Mouse (Mus musculus): ENCODE data around the gene Tdpoz2. TPM values are rescaled to one million over a fixed set of nuclear protein-coding genes. Genes with fewer than 3 reads are reported as not detected.
"Not testable (repeated sequence)": the region's sequence is repeated elsewhere in the genome, so short reads cannot be mapped to it uniquely, and the experiment has no call there.

The Tdpoz2 gene
- not detected in 2 replicates for polyA plus RNA-seq (2016; fragmentation: Nextera tagmentation; extraction: Ambion mirVana)

- Histone ChIP-seq H3K4me1 (replicated peaks) (no peaks in the 10 kb centered on the region), H3K27me3 (ENCODE audit: insufficient read depth, poor library complexity, severe bottlenecking) (no peaks in the 10 kb centered on the region), H3K9me3 (no peaks in the 10 kb centered on the region), H3K4me3 (no peak within 1 kb of the TSS), H3K27ac (no peak within 1 kb of the TSS), H3K36me3 (no peaks in the 10 kb centered on the region)
- 81% methylated on average over 3 of the region's 3 CpGs for WGBS
- DNase-seq (ENCODE audit: low spot score), result no peak
These were observed at the start of gene Tdpoz2 for GRCm38 (mm10) chr3:93652586-93652985. TSS of gene Tdpoz2 (minus strand) at chr3:93652686.

GRCm38 (mm10) chr3:93692970-93693369, 40.5 kb upstream of the Tdpoz2 start, which contains the start of gene Gm37596:
TSS of gene Gm37596 (minus strand) at chr3:93693070.
- H3K9me3 ChIP-seq; H3K4me3 ChIP-seq; DNase-seq (ENCODE audit: low spot score); H3K27me3 ChIP-seq (ENCODE audit: insufficient read depth, poor library complexity, severe bottlenecking); H3K36me3 ChIP-seq; H3K4me1 ChIP-seq (replicated peaks); H3K27ac ChIP-seq: not testable (repeated sequence)
- 70% methylated on average over 1 of the region's 2 CpGs for WGBS

GRCm38 (mm10) chr3:93676210-93676609, 23.7 kb upstream of the Tdpoz2 start, which contains the start of gene Tdpoz1:
TSS of gene Tdpoz1 (minus strand) at chr3:93676310.
- H3K4me1 ChIP-seq (replicated peaks); H3K4me3 ChIP-seq; DNase-seq (ENCODE audit: low spot score); H3K27ac ChIP-seq; H3K36me3 ChIP-seq; H3K9me3 ChIP-seq; H3K27me3 ChIP-seq (ENCODE audit: insufficient read depth, poor library complexity, severe bottlenecking): not testable (repeated sequence)
- 85% methylated on average over 3 of the region's 4 CpGs for WGBS

- H3K27me3 ChIP-seq (ENCODE audit: insufficient read depth, poor library complexity, severe bottlenecking); H3K36me3 ChIP-seq; H3K4me1 ChIP-seq (replicated peaks); H3K4me3 ChIP-seq; DNase-seq (ENCODE audit: low spot score); H3K27ac ChIP-seq; H3K9me3 ChIP-seq: not testable (repeated sequence)
- 78% methylated on average over 5 of the region's 6 CpGs for WGBS
These were observed 18.5 kb upstream of the Tdpoz2 start for GRCm38 (mm10) chr3:93670805-93671503.

GRCm38 (mm10) chr3:93654260-93654659, 1.8 kb upstream of the Tdpoz2 start:
- no peak for DNase-seq (ENCODE audit: low spot score)
- Histone ChIP-seq H3K36me3 (no peaks in the 10 kb centered on the region), H3K27ac (no peak overlapping the region), H3K4me3 (no peak overlapping the region), H3K4me1 (replicated peaks) (no peaks in the 10 kb centered on the region), H3K27me3 (ENCODE audit: insufficient read depth, poor library complexity, severe bottlenecking) (no peaks in the 10 kb centered on the region), H3K9me3 (no peaks in the 10 kb centered on the region)
- 76% methylated on average over 1 of the region's 1 CpGs for WGBS

- WGBS, result 86% methylated on average over 4 of the region's 4 CpGs
- H3K36me3 ChIP-seq, result not testable (repeated sequence)
These were observed 21.4 kb downstream of the Tdpoz2 start for GRCm38 (mm10) chr3:93630917-93631714.

GRCm38 (mm10) chr3:93608970-93609369, 43.5 kb downstream of the Tdpoz2 start:
- H3K27me3 ChIP-seq (ENCODE audit: insufficient read depth, poor library complexity, severe bottlenecking); H3K36me3 ChIP-seq; H3K4me3 ChIP-seq; H3K9me3 ChIP-seq; H3K4me1 ChIP-seq (replicated peaks); H3K27ac ChIP-seq: not testable (repeated sequence)
- peak; percentile 12 for DNase-seq (ENCODE audit: low spot score)

More at GRCm38 (mm10) chr3:93630917-93631714, 21.4 kb downstream of the Tdpoz2 start:
- not testable (repeated sequence) for H3K9me3 ChIP-seq; H3K27me3 ChIP-seq (ENCODE audit: insufficient read depth, poor library complexity, severe bottlenecking); DNase-seq (ENCODE audit: low spot score); H3K27ac ChIP-seq; H3K4me3 ChIP-seq; H3K4me1 ChIP-seq (replicated peaks)

- peaks cover 6% of the 10 kb centered on the region for H3K4me1 ChIP-seq (replicated peaks)
- H3K36me3 ChIP-seq, result no peaks in the 10 kb centered on the region
- 80% methylated on average over 1 of the region's 1 CpGs for WGBS
- no peak for DNase-seq (ENCODE audit: low spot score)
- no peaks in the 10 kb centered on the region for H3K27me3 ChIP-seq (ENCODE audit: insufficient read depth, poor library complexity, severe bottlenecking)
- no peak overlapping the region for H3K27ac ChIP-seq
- H3K4me3 ChIP-seq, result no peak overlapping the region
- no peaks in the 10 kb centered on the region for H3K9me3 ChIP-seq
These were observed 50.6 kb downstream of the Tdpoz2 start for GRCm38 (mm10) chr3:93601903-93602302.

Other genes starting within 250 kb of the Tdpoz2 start
- gene Tchh, start 210.4 kb downstream of the Tdpoz2 start, polyA plus RNA-seq (2016; fragmentation: Nextera tagmentation; extraction: Ambion mirVana), result 0.54 and 0.81 TPM in 2 replicates
- not detected in 2 replicates for gene Tchhl1, start 183.9 kb downstream of the Tdpoz2 start, polyA plus RNA-seq (2016; fragmentation: Nextera tagmentation; extraction: Ambion mirVana)
- gene S100a11, start 132.2 kb downstream of the Tdpoz2 start, polyA plus RNA-seq (2016; fragmentation: Nextera tagmentation; extraction: Ambion mirVana), result 327 and 404 TPM in 2 replicates
- 160 and 200 TPM in 2 replicates for gene S100a10, start 97.6 kb downstream of the Tdpoz2 start, polyA plus RNA-seq (2016; fragmentation: Nextera tagmentation; extraction: Ambion mirVana)
- gene Tdpoz1, start 23.6 kb upstream of the Tdpoz2 start, polyA plus RNA-seq (2016; fragmentation: Nextera tagmentation; extraction: Ambion mirVana), result not detected in 2 replicates
- not detected in 2 replicates for gene Gm37596, start 40.4 kb upstream of the Tdpoz2 start, polyA plus RNA-seq (2016; fragmentation: Nextera tagmentation; extraction: Ambion mirVana)
- not detected in 2 replicates for gene Gm5773, start 120.3 kb upstream of the Tdpoz2 start, polyA plus RNA-seq (2016; fragmentation: Nextera tagmentation; extraction: Ambion mirVana)
- gene Tdpoz4, start 143.7 kb upstream of the Tdpoz2 start, polyA plus RNA-seq (2016; fragmentation: Nextera tagmentation; extraction: Ambion mirVana), result not detected in 2 replicates
- not detected in 2 replicates for gene Tdpoz3, start 173.3 kb upstream of the Tdpoz2 start, polyA plus RNA-seq (2016; fragmentation: Nextera tagmentation; extraction: Ambion mirVana)